Mouse (Mus musculus): ENCODE results near the gene Ctnnbl1. TPM values are rescaled to one million over a fixed set of nuclear protein-coding genes. Genes with fewer than 3 reads are reported as not detected.

The Ctnnbl1 gene
- polyA plus RNA-seq, 1 experiment, result 27.0 TPM

- TF ChIP-seq POLR2A (IDR thresholded peaks at IDR 0.05; ENCODE audit: borderline replicate concordance, extremely low read depth, low read depth, low read length) (no peak), CTCF (IDR thresholded peaks at IDR 0.05; ENCODE audit: insufficient read depth, low read length) (no peak)
- 72% methylated on average over 9 of the region's 9 CpGs for WGBS
- DNase-seq, result no peak
Measured at GRCm38 (mm10) chr2:157746558-157746957, 9.4 kb downstream of the Ctnnbl1 start.

GRCm38 (mm10) chr2:157747989-157748388 lies 10.8 kb downstream of the Ctnnbl1 start:
- no peak for TF ChIP-seq CTCF (IDR thresholded peaks at IDR 0.05; ENCODE audit: insufficient read depth, low read length)
- no peak for TF ChIP-seq POLR2A (IDR thresholded peaks at IDR 0.05; ENCODE audit: borderline replicate concordance, extremely low read depth, low read depth, low read length)
- no peak overlapping the region for H3K4me3 ChIP-seq (replicated peaks; ENCODE audit: extremely low read depth, low read depth, low read length)
- DNase-seq, result no peak
- 69% methylated on average over 2 of the region's 2 CpGs for WGBS
- peaks cover 11% of the 10 kb centered on the region for H3K4me1 ChIP-seq (ENCODE audit: control insufficient read depth, insufficient read depth, low read length)

More at GRCm38 (mm10) chr2:157746558-157746957, 9.4 kb downstream of the Ctnnbl1 start:
- H3K4me3 ChIP-seq (replicated peaks; ENCODE audit: extremely low read depth, low read depth, low read length), result no peak overlapping the region
- peaks cover 6% of the 10 kb centered on the region for H3K4me1 ChIP-seq (ENCODE audit: control insufficient read depth, insufficient read depth, low read length)

DNA sequence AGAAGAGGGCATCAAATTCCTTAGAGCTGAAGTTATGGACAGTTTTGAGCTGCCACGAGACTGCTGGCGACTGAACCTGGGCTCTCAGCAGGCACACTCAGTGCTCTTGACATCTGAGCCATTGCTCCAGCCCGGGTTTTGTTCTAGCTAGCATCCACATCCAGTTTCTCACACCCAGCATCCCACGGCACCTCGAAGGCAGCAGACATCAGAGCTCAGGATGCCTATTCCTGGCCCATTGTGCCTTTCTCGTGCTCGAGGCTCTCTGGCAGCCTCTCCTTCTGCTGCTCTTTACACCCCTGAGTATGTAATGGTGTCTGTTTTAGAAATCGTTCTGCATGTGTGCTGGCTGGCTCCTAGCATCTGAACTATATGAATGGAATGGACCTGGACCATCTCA lies 13.3 kb downstream of the Ctnnbl1 start:
- no peak overlapping the region for H3K4me3 ChIP-seq (replicated peaks; ENCODE audit: extremely low read depth, low read depth, low read length)
- TF ChIP-seq POLR2A (IDR thresholded peaks at IDR 0.05; ENCODE audit: borderline replicate concordance, extremely low read depth, low read depth, low read length) (no peak), CTCF (IDR thresholded peaks at IDR 0.05; ENCODE audit: insufficient read depth, low read length) (no peak)
- peaks cover 11% of the 10 kb centered on the region for H3K4me1 ChIP-seq (ENCODE audit: control insufficient read depth, insufficient read depth, low read length)
- 57% methylated on average over 8 of the region's 8 CpGs for WGBS
- DNase-seq, result no peak

GRCm38 (mm10) chr2:157750926-157751588 lies 13.9 kb downstream of the Ctnnbl1 start:
- no peak overlapping the region for H3K4me3 ChIP-seq (replicated peaks; ENCODE audit: extremely low read depth, low read depth, low read length)
- TF ChIP-seq POLR2A (IDR thresholded peaks at IDR 0.05; ENCODE audit: borderline replicate concordance, extremely low read depth, low read depth, low read length), result no peak
- no peak for TF ChIP-seq CTCF (IDR thresholded peaks at IDR 0.05; ENCODE audit: insufficient read depth, low read length)
- DNase-seq, result no peak
- H3K4me1 ChIP-seq (ENCODE audit: control insufficient read depth, insufficient read depth, low read length), result peaks cover 11% of the 10 kb centered on the region
- WGBS, result 27% methylated on average over 12 of the region's 12 CpGs

GRCm38 (mm10) chr2:157751589-157752373 lies 14.6 kb downstream of the Ctnnbl1 start:
- peaks cover 11% of the 10 kb centered on the region for H3K4me1 ChIP-seq (ENCODE audit: control insufficient read depth, insufficient read depth, low read length)
- 51% methylated on average over 22 of the region's 22 CpGs for WGBS
- DNase-seq, result peak; percentile 47
- no peak for TF ChIP-seq CTCF (IDR thresholded peaks at IDR 0.05; ENCODE audit: insufficient read depth, low read length)
- H3K4me3 ChIP-seq (replicated peaks; ENCODE audit: extremely low read depth, low read depth, low read length), result no peak overlapping the region

- 91% methylated on average over 7 of the region's 7 CpGs for WGBS
- no peak for DNase-seq
- Histone ChIP-seq H3K4me3 (replicated peaks; ENCODE audit: extremely low read depth, low read depth, low read length) (no peak overlapping the region), H3K4me1 (ENCODE audit: control insufficient read depth, insufficient read depth, low read length) (peaks cover 11% of the 10 kb centered on the region)
- TF ChIP-seq CTCF (IDR thresholded peaks at IDR 0.05; ENCODE audit: insufficient read depth, low read length) (no peak), POLR2A (IDR thresholded peaks at IDR 0.05; ENCODE audit: borderline replicate concordance, extremely low read depth, low read depth, low read length) (no peak)
Measured at GRCm38 (mm10) chr2:157752374-157752743, 15.2 kb downstream of the Ctnnbl1 start.

DNA sequence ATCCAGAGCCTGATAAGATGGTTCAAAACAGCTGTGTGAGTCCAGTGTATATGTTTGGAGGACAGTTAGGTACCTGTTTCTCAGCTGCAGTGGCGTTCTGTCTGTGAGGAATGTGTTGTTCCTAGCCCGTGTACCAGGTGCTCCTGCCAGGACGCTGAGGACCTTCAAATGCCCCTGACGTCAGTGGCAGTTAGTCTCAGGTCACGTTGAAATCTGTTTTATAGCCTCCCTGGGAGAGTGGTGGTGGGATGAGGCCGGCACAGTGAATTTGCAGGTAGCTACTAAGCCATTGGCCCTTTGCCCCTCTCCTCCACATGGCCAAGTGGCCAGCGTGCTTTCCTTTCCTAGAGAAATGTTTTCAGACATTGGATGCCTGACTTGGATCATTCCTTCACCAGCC lies 18.6 kb downstream of the Ctnnbl1 start:
- 84% methylated on average over 7 of the region's 7 CpGs for WGBS
- no peak for DNase-seq

DNA sequence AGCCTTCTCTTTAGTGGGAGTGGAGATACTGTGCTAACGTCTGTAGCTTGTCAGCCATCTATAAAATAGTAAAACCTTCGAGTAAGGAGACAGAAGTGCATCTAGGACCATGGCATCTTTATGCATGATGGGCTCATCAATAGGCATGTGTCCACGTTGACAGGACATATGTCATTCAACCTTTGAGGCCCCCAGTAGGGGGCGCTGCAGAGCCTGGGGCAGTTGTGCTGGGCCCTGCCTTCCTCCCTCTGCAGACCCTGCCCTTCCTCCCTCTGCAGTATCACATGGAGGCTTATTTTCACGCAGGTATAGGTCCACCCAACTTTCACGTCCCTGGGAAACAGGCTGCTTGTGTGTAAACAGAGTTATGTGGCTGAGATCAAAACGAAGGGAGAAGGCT lies 19.0 kb downstream of the Ctnnbl1 start:
- DNase-seq, result no peak
- Histone ChIP-seq H3K4me1 (ENCODE audit: control insufficient read depth, insufficient read depth, low read length) (peaks cover 7% of the 10 kb centered on the region), H3K4me3 (replicated peaks; ENCODE audit: extremely low read depth, low read depth, low read length) (no peak overlapping the region)
- 82% methylated on average over 7 of the region's 7 CpGs for WGBS
- TF ChIP-seq CTCF (IDR thresholded peaks at IDR 0.05; ENCODE audit: insufficient read depth, low read length) (0 out of 2 replicates have a peak, but pooled peaks have one; percentile 36), POLR2A (IDR thresholded peaks at IDR 0.05; ENCODE audit: borderline replicate concordance, extremely low read depth, low read depth, low read length) (no peak)

More for the DNA sequence above, 18.6 kb downstream of the Ctnnbl1 start:
- H3K4me1 ChIP-seq (ENCODE audit: control insufficient read depth, insufficient read depth, low read length), result peaks cover 7% of the 10 kb centered on the region
- no peak overlapping the region for H3K4me3 ChIP-seq (replicated peaks; ENCODE audit: extremely low read depth, low read depth, low read length)
- TF ChIP-seq CTCF (IDR thresholded peaks at IDR 0.05; ENCODE audit: insufficient read depth, low read length), result no peak
- no peak for TF ChIP-seq POLR2A (IDR thresholded peaks at IDR 0.05; ENCODE audit: borderline replicate concordance, extremely low read depth, low read depth, low read length)

- no peak for TF ChIP-seq CTCF (IDR thresholded peaks at IDR 0.05; ENCODE audit: insufficient read depth, low read length)
- no peak for TF ChIP-seq POLR2A (IDR thresholded peaks at IDR 0.05; ENCODE audit: borderline replicate concordance, extremely low read depth, low read depth, low read length)
- WGBS, result 86% methylated on average over 5 of the region's 5 CpGs
- Histone ChIP-seq H3K4me3 (replicated peaks; ENCODE audit: extremely low read depth, low read depth, low read length) (no peak overlapping the region), H3K4me1 (ENCODE audit: control insufficient read depth, insufficient read depth, low read length) (peaks cover 6% of the 10 kb centered on the region)
- no peak for DNase-seq
Measured at GRCm38 (mm10) chr2:157758395-157758794, 21.2 kb downstream of the Ctnnbl1 start.

DNA sequence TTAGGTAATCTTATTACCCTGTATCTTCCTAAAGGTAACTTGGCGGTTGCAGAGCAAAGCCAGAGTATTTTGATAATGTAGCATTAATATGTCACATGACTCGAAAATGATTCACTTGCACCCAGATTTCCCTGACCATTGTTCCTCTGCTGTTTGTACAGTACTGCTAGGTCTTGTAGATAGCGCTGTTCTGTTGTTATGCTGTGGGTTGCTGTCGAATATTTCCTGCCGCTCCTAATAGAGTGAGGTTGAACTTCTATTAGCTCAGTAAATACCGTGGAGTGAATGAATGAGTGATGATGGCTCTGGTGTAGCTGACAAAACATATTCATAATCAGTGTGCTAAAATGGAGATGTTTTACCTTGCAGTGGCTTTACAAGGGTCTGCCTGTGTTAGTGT lies 22.5 kb downstream of the Ctnnbl1 start:
- DNase-seq, result no peak
- Histone ChIP-seq H3K4me1 (ENCODE audit: control insufficient read depth, insufficient read depth, low read length) (peaks cover 7% of the 10 kb centered on the region), H3K4me3 (replicated peaks; ENCODE audit: extremely low read depth, low read depth, low read length) (no peak overlapping the region)
- TF ChIP-seq POLR2A (IDR thresholded peaks at IDR 0.05; ENCODE audit: borderline replicate concordance, extremely low read depth, low read depth, low read length), result no peak
- no peak for TF ChIP-seq CTCF (IDR thresholded peaks at IDR 0.05; ENCODE audit: insufficient read depth, low read length)
- 60% methylated on average over 6 of the region's 6 CpGs for WGBS

All from lung, adult 2 months (tissue).